Mouse (Mus musculus) myocyte (in vitro differentiated cells): ENCODE results near the gene Traf5. TPM values are rescaled to one million over a fixed set of nuclear protein-coding genes. Genes with fewer than 3 reads are reported as not detected.

Experiments
- H3K27me3 ChIP-seq: one replicate; pipeline ENCODE4 v1.6.1; 2011; ENCODE audit not compliant: control insufficient read depth, insufficient read depth, insufficient read length
- H3K36me3 ChIP-seq: one replicate; pipeline ENCODE4 v1.6.1; 2011; ENCODE audit not compliant: control insufficient read depth, insufficient read depth
- H3K4me2 ChIP-seq: one replicate; pipeline ENCODE4 v1.6.1; 2011; ENCODE audit warnings: low read depth, control low read depth
- H3K4me3 ChIP-seq: one replicate; pipeline ENCODE4 v1.5.1; 2011; ENCODE audit warnings: mild to moderate bottlenecking, control low read depth, moderate library complexity
- H3K79me2 ChIP-seq: one replicate; pipeline ENCODE4 v1.6.1; 2011; ENCODE audit not compliant: control insufficient read depth, insufficient read depth
- H3ac ChIP-seq: one replicate; pipeline ENCODE4 v1.6.1; 2011; ENCODE audit not compliant: control insufficient read depth, insufficient read length
- CEBPB ChIP-seq: IDR thresholded peaks from 2 replicates; pipeline ENCODE4 v1.6.1; 2011; ENCODE audit warnings: mild to moderate bottlenecking, moderate library complexity; ENCODE audit not compliant: poor library complexity, insufficient read depth, severe bottlenecking
- E2F4 ChIP-seq: IDR thresholded peaks from one replicate; pipeline ENCODE4 v1.6.1; 2011; ENCODE audit warnings: mild to moderate bottlenecking, control low read depth, moderate library complexity; ENCODE audit not compliant: insufficient read depth
- MAX ChIP-seq: IDR thresholded peaks from one replicate; pipeline ENCODE4 v1.6.1; 2011; ENCODE audit warnings: low read depth, mild to moderate bottlenecking, control low read depth
- MYOD1 ChIP-seq, 3 experiments: IDR thresholded peaks; one replicate each; pipeline ENCODE4 v1.6.1; 2011; ENCODE audit warnings: control low read depth in 2 of 3, low read depth in 2 of 3, mild to moderate bottlenecking in 2 of 3, moderate library complexity in 1 of 3; ENCODE audit not compliant: insufficient read length in 2 of 3, control insufficient read depth in 1 of 3
- MYOG ChIP-seq, 3 experiments: IDR thresholded peaks; one replicate each; pipeline ENCODE4 v1.6.1; 2011; ENCODE audit warnings: control low read depth in 2 of 3, low read depth in 2 of 3, mild to moderate bottlenecking in 2 of 3; ENCODE audit not compliant: insufficient read length in 2 of 3, control insufficient read depth in 1 of 3, insufficient read depth in 1 of 3
- POLR2A ChIP-seq: IDR thresholded peaks from one replicate; pipeline ENCODE4 v1.6.1; 2011; ENCODE audit warnings: low read depth, mild to moderate bottlenecking, control low read depth, moderate library complexity; ENCODE audit not compliant: insufficient read length
- POLR2AphosphoS2 ChIP-seq: IDR thresholded peaks from one replicate; pipeline ENCODE4 v1.6.1; 2011; ENCODE audit warnings: low read depth, control low read depth; ENCODE audit not compliant: insufficient read length
- REST ChIP-seq: IDR thresholded peaks from one replicate; pipeline ENCODE4 v1.6.1; 2011; ENCODE audit warnings: mild to moderate bottlenecking, control low read depth, moderate library complexity; ENCODE audit not compliant: insufficient read depth, insufficient read length
- SRF ChIP-seq: IDR thresholded peaks from one replicate; pipeline ENCODE4 v1.6.1; 2011; ENCODE audit warnings: low read depth; ENCODE audit not compliant: control insufficient read depth, insufficient read length
- TCF12 ChIP-seq: IDR thresholded peaks from one replicate; pipeline ENCODE4 v1.6.1; 2011; ENCODE audit warnings: mild to moderate bottlenecking, control low read depth; ENCODE audit not compliant: poor library complexity, insufficient read depth, severe bottlenecking
- TCF3 ChIP-seq: IDR thresholded peaks from one replicate; pipeline ENCODE4 v1.6.1; 2011; ENCODE audit warnings: low read depth, control low read depth; ENCODE audit not compliant: insufficient read length
- USF1 ChIP-seq: IDR thresholded peaks from one replicate; pipeline ENCODE4 v1.6.1; 2011; ENCODE audit warnings: low read depth, mild to moderate bottlenecking, control low read depth, moderate library complexity
- polyA plus RNA-seq: library from polyadenylated mRNA; unstranded; fragments of >200 nt; fragmentation: generic; extraction: Trizol; gene quantifications from one replicate; pipeline ENCODE4 v1.2.1, GENCODE M21; 2012; ENCODE audit warnings: missing spikeins

The Traf5 gene
- polyA plus RNA-seq, 1 experiment: 10.8 TPM

DNA sequence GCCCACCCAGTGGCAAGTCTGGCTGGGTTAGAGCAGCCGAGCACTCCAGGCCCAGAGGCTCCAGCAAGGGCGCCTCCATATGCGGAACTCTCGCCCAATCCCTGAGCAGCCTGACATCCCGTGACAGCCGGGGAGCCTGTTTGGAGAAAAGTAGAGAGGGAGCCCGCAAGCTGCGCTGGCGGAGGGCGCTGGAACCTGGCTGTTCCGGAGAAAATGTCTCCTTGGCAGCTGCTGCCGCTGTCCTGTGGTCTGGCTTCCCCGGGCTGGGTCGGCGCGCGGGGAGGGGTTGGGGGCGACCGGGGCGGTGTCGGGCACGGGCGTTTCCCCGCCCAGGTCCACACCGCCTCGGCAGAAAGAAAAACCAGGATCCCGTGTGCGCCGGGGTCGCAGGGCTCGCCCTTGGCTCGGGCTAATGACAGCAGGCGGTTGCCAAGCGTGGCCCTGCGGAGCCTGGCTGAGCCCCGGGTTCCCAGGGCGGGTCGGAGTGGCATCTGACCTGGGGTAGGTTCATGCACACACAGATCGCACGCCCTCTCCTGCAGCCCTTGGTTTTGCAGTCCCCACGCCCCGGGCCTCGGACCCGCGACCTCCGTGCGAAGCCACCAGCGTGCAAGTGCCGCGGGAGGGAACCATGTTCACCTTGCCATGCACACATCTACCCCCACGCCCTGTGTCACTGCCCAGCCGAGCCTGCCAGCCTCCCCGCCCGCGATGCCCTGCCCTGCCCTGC is 44.4 kb upstream of the Traf5 start:
- no peak for TF ChIP-seq TCF3
- TF ChIP-seq REST: no peak
- no peak for TF ChIP-seq MAX
- TF ChIP-seq E2F4: no peak
- TF ChIP-seq MYOD1 (IDR thresholded peaks at IDR 0.05; ENCODE audit: control insufficient read depth in 1 of 3, insufficient read length in 2 of 3, low read depth in 2 of 3): peak in 2 of 3 experiments; percentile 68 to 77
- peak; percentile 73 for TF ChIP-seq POLR2AphosphoS2
- no peak for TF ChIP-seq TCF12
- no peak for TF ChIP-seq CEBPB
- TF ChIP-seq SRF: peak; percentile 50
- TF ChIP-seq POLR2A: peak; percentile 84
- TF ChIP-seq USF1: peak; percentile 65
- TF ChIP-seq MYOG (IDR thresholded peaks at IDR 0.05; ENCODE audit: control insufficient read depth in 1 of 3, insufficient read depth in 1 of 3, insufficient read length in 2 of 3, low read depth in 2 of 3): peak in 2 of 3 experiments; percentile 57 to 59
- Histone ChIP-seq H3K4me3 (peak overlapping the region; percentile 68), H3K36me3 (peaks cover 7% of the 10 kb centered on the region), H3K4me2 (peak overlapping the region; percentile 86), H3K27me3 (no peaks in the 10 kb centered on the region), H3K79me2 (peaks cover 30% of the 10 kb centered on the region), H3ac (peak overlapping the region; percentile 90)

DNA sequence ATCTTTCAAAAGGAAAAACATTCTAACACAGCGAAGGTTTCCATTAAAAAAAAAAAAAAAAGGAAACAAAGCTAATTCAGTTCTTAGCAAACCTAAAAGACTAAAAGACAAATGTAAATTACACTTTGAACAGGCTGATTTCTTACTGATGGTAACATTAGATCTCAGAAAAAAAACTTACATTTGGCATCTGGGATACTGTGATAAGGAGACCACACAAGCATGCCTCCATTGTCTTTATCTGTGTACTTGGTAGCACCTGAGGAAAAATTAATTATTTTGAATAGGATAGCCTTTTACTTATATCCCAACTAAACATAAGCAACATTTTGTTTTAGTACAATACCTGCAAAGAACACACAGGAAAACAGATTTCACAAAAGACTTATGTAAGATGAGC is 37.8 kb upstream of the Traf5 start:
- Histone ChIP-seq H3K36me3 (peaks cover 37% of the 10 kb centered on the region), H3K27me3 (no peaks in the 10 kb centered on the region), H3K4me3 (no peak overlapping the region), H3ac (no peak overlapping the region), H3K79me2 (peaks cover 24% of the 10 kb centered on the region), H3K4me2 (no peak overlapping the region)
- TF ChIP-seq MYOD1 (IDR thresholded peaks at IDR 0.05; ENCODE audit: control insufficient read depth in 1 of 3, insufficient read length in 2 of 3, low read depth in 2 of 3) (no peak), POLR2A (no peak), CEBPB (no peak), TCF12 (no peak), E2F4 (no peak), MAX (no peak), SRF (no peak), USF1 (no peak), TCF3 (no peak), REST (no peak), MYOG (IDR thresholded peaks at IDR 0.05; ENCODE audit: control insufficient read depth in 1 of 3, insufficient read depth in 1 of 3, insufficient read length in 2 of 3, low read depth in 2 of 3) (no peak), POLR2AphosphoS2 (no peak)

DNA sequence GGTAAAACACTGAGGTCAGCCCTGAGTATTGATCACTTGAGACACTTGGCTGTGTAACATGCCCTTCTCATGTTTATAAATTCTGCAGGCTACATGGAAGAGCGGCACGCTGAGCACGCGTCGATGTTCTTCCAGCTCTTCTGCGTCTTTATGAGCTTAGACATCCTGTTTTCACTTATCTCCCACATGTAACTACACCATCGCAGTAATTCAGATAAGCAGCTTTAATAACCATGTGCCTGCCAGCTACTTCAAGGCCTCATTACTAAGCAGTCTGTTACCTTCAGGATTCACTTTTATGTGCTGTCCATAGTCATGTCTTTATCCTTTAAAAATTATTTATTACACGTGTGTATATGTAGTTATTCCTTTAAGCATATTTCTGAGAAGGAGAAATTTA is 36.0 kb upstream of the Traf5 start:
- no peak overlapping the region for H3ac ChIP-seq
- no peaks in the 10 kb centered on the region for H3K27me3 ChIP-seq
- H3K4me3 ChIP-seq: no peak overlapping the region
- H3K36me3 ChIP-seq: peaks cover 48% of the 10 kb centered on the region
- peaks cover 11% of the 10 kb centered on the region for H3K79me2 ChIP-seq
- no peak for TF ChIP-seq SRF
- TF ChIP-seq MYOD1 (IDR thresholded peaks at IDR 0.05; ENCODE audit: control insufficient read depth in 1 of 3, insufficient read length in 2 of 3, low read depth in 2 of 3): no peak
- TF ChIP-seq E2F4: no peak
- no peak for TF ChIP-seq USF1
- TF ChIP-seq MYOG (IDR thresholded peaks at IDR 0.05; ENCODE audit: control insufficient read depth in 1 of 3, insufficient read depth in 1 of 3, insufficient read length in 2 of 3, low read depth in 2 of 3): no peak
- no peak for TF ChIP-seq TCF3
- TF ChIP-seq POLR2A: no peak
- TF ChIP-seq TCF12: no peak
- no peak for TF ChIP-seq REST
- TF ChIP-seq MAX: no peak
- no peak for TF ChIP-seq POLR2AphosphoS2
- TF ChIP-seq CEBPB: no peak
- no peak overlapping the region for H3K4me2 ChIP-seq

DNA sequence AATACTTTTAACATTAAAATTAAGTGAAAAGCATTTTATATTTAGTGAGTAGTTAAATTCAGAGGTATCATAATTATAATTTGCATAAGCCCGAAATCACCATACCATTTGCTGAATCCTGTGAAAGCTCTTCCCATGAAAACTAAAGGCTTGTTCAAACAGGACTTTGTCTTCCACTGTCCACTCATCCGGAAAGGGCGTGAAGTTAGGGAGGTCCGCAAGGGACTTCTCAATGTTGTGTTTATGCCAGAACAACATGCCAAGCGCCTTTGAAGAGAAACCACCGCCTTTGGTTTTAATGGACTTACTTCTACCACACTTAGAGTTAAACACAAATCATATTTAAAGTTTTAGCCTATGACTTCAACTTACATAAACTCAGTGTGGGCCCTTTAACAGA is 33.4 kb upstream of the Traf5 start:
- peaks cover 47% of the 10 kb centered on the region for H3K36me3 ChIP-seq
- H3K79me2 ChIP-seq: no peaks in the 10 kb centered on the region
- H3ac ChIP-seq: no peak overlapping the region
- no peak overlapping the region for H3K4me2 ChIP-seq
- H3K27me3 ChIP-seq: no peaks in the 10 kb centered on the region
- TF ChIP-seq POLR2AphosphoS2 (no peak), TCF3 (no peak), E2F4 (no peak)
- H3K4me3 ChIP-seq: no peak overlapping the region

DNA sequence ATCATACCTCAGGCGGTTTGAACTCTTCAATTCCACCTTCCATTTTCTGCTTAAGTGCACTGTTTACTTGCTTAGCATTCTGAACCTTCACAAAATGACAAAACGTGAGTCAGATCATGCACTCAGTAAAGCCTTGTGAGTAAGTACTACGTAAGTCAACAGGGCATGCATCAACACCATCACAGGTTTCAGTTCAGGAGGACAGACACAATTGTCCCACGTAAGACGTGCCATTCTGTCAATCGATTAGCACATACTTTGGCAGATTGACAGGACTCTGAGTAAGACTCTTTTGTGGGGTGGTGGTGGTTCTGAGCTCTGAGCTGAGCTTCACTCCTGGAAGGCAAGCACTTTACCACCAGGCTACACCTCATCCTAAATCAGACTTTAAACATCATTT is 23.9 kb upstream of the Traf5 start:
- Histone ChIP-seq H3K4me2 (no peak overlapping the region), H3ac (no peak overlapping the region), H3K4me3 (no peak overlapping the region), H3K36me3 (peaks cover 56% of the 10 kb centered on the region), H3K79me2 (no peaks in the 10 kb centered on the region), H3K27me3 (no peaks in the 10 kb centered on the region)
- TF ChIP-seq TCF3: no peak
- no peak for TF ChIP-seq POLR2AphosphoS2
- no peak for TF ChIP-seq MAX
- no peak for TF ChIP-seq REST
- TF ChIP-seq MYOG (IDR thresholded peaks at IDR 0.05; ENCODE audit: control insufficient read depth in 1 of 3, insufficient read depth in 1 of 3, insufficient read length in 2 of 3, low read depth in 2 of 3): no peak
- no peak for TF ChIP-seq USF1
- no peak for TF ChIP-seq SRF
- no peak for TF ChIP-seq E2F4
- no peak for TF ChIP-seq CEBPB
- TF ChIP-seq POLR2A: no peak
- TF ChIP-seq TCF12: no peak
- no peak for TF ChIP-seq MYOD1 (IDR thresholded peaks at IDR 0.05; ENCODE audit: control insufficient read depth in 1 of 3, insufficient read length in 2 of 3, low read depth in 2 of 3)
